Mouse (Mus musculus) adrenal gland, postnatal 25 days (tissue): ENCODE data around the gene Reck. TPM values are rescaled to one million over a fixed set of nuclear protein-coding genes. Genes with fewer than 3 reads are reported as not detected.
A peak's percentile ranks its signal among the peaks of the same experiment; 100 is the strongest.

Source experiments
- DNase-seq: peaks from one replicate; pipeline ENCODE4 v3.0.0; 2021; ENCODE audit warnings: mixed read lengths
- total RNA-seq: library from RNA; stranded (reverse); gene quantifications from 2 replicates; pipeline ENCODE4 v1.2.3, GENCODE M21; 2021

Gene Reck
- total RNA-seq, 1 experiment from 2014 or later: 16.1 TPM

- no peak for DNase-seq
Observed at GRCm38 (mm10) chr4:43969373-43969772, 94.0 kb downstream of the Reck start.

GRCm38 (mm10) chr4:43970393-43971330, 95.3 kb downstream of the Reck start:
- no peak for DNase-seq

GRCm38 (mm10) chr4:43971541-43972136, 96.3 kb downstream of the Reck start:
- DNase-seq: no peak

- peak; percentile 59 for DNase-seq
Observed at GRCm38 (mm10) chr4:43972137-43972591, 96.8 kb downstream of the Reck start.

- peak; percentile 41 for DNase-seq
Observed at GRCm38 (mm10) chr4:43973526-43973981, 98.2 kb downstream of the Reck start.

- DNase-seq: no peak
Observed at GRCm38 (mm10) chr4:43974914-43975616, 99.7 kb downstream of the Reck start.

- no peak for DNase-seq
Observed at GRCm38 (mm10) chr4:43976223-43976740, 101.0 kb downstream of the Reck start.

GRCm38 (mm10) chr4:43978521-43979443, 103.5 kb downstream of the Reck start:
- peak; percentile 77 for DNase-seq

GRCm38 (mm10) chr4:43979746-43980145, 104.4 kb downstream of the Reck start:
- peak; percentile 71 for DNase-seq

- no peak for DNase-seq
Observed at GRCm38 (mm10) chr4:43980236-43980635, 104.9 kb downstream of the Reck start.

GRCm38 (mm10) chr4:43980846-43981245, 105.5 kb downstream of the Reck start:
- no peak for DNase-seq

GRCm38 (mm10) chr4:43981251-43981650, 105.9 kb downstream of the Reck start:
- DNase-seq: no peak

- DNase-seq: peak; percentile 97
Observed at GRCm38 (mm10) chr4:43982053-43982732, 106.9 kb downstream of the Reck start.

- no peak for DNase-seq
Observed at GRCm38 (mm10) chr4:43983181-43983580, 107.9 kb downstream of the Reck start, which contains the start of gene Ccin. Gene Ccin, plus strand, starts transcription at chr4:43983483.

GRCm38 (mm10) chr4:43983756-43984155, 108.4 kb downstream of the Reck start:
- DNase-seq: no peak

GRCm38 (mm10) chr4:43984326-43984725, 109.0 kb downstream of the Reck start:
- DNase-seq: no peak

GRCm38 (mm10) chr4:43988976-43989375, 113.6 kb downstream of the Reck start:
- DNase-seq: no peak

GRCm38 (mm10) chr4:43993072-43993471, 117.7 kb downstream of the Reck start:
- DNase-seq: no peak

- DNase-seq: no peak
Observed at GRCm38 (mm10) chr4:43994342-43994741, 119.0 kb downstream of the Reck start.
